Mouse (Mus musculus): ENCODE data around the gene Myo1h. TPM values are rescaled to one million over a fixed set of nuclear protein-coding genes. Genes with fewer than 3 reads are reported as not detected.
A peak's percentile ranks its signal among the peaks of the same experiment; 100 is the strongest.

Myo1h gene
- polyA plus RNA-seq, 2 experiments = 1.6 to 2.2 TPM

- no peak for ATAC-seq (ENCODE audit: low FRiP score, low read depth)
- WGBS = 61% methylated on average over 3 of the region's 3 CpGs
- H3K9ac ChIP-seq (ENCODE audit: low read depth, low read length, severe bottlenecking) = no peak overlapping the region
Observed at GRCm38 (mm10) chr5:114290004-114290403, 1.0 kb downstream of the Myo1h start.

GRCm38 (mm10) chr5:114296693-114297631 is 8.0 kb downstream of the Myo1h start:
- Histone ChIP-seq H3K27ac (replicated peaks; ENCODE audit: low read depth, low read length) (no peak overlapping the region), H3K4me1 (ENCODE audit: control insufficient read depth, insufficient read depth, low read length) (peaks cover 3% of the 10 kb centered on the region; the same call in 1 of the 2 replicates), H3K9ac (ENCODE audit: low read depth, low read length, severe bottlenecking) (no peak overlapping the region), H3K4me3 (replicated peaks; ENCODE audit: low read length) (no peak overlapping the region), H3K36me3 (ENCODE audit: control insufficient read depth, insufficient read depth, low read length) (no peaks in the 10 kb centered on the region), H3K27me3 (ENCODE audit: control insufficient read depth, insufficient read depth, low read length) (no peaks in the 10 kb centered on the region), H3K4me2 (replicated peaks; ENCODE audit: low read depth, low read length, severe bottlenecking) (0 out of 2 replicates have a peak overlapping the region, but pooled peaks have one; percentile 0), H3K9me3 (ENCODE audit: control insufficient read depth, low read length) (no peaks in the 10 kb centered on the region)
- DNase-seq (ENCODE audit: low spot score) (no peak), ATAC-seq (ENCODE audit: low FRiP score, low read depth) (no peak)
- TF ChIP-seq POLR2A (IDR thresholded peaks at IDR 0.05; ENCODE audit: borderline replicate concordance, extremely low read depth, insufficient read depth, insufficient read length) = no peak
- WGBS = 14% methylated on average over 22 of the region's 22 CpGs

More at GRCm38 (mm10) chr5:114290004-114290403, 1.0 kb downstream of the Myo1h start:
- DNase-seq (ENCODE audit: low spot score) = no peak
- Histone ChIP-seq H3K4me3 (replicated peaks; ENCODE audit: low read length) (no peak overlapping the region), H3K36me3 (ENCODE audit: control insufficient read depth, insufficient read depth, low read length) (no peaks in the 10 kb centered on the region), H3K4me2 (replicated peaks; ENCODE audit: low read depth, low read length, severe bottlenecking) (no peak overlapping the region), H3K27ac (replicated peaks; ENCODE audit: low read depth, low read length) (no peak overlapping the region), H3K4me1 (ENCODE audit: control insufficient read depth, insufficient read depth, low read length) (no peaks in the 10 kb centered on the region), H3K9me3 (ENCODE audit: control insufficient read depth, low read length) (no peaks in the 10 kb centered on the region), H3K27me3 (ENCODE audit: control insufficient read depth, insufficient read depth, low read length) (no peaks in the 10 kb centered on the region)
- TF ChIP-seq POLR2A (IDR thresholded peaks at IDR 0.05; ENCODE audit: borderline replicate concordance, extremely low read depth, insufficient read depth, insufficient read length) = no peak

- H3K4me1 ChIP-seq (ENCODE audit: control insufficient read depth, insufficient read depth, low read length) = peaks cover 3% of the 10 kb centered on the region; the same call in 1 of the 2 replicates
- no peaks in the 10 kb centered on the region for H3K36me3 ChIP-seq (ENCODE audit: control insufficient read depth, insufficient read depth, low read length)
- no peaks in the 10 kb centered on the region for H3K9me3 ChIP-seq (ENCODE audit: control insufficient read depth, low read length)
- H3K9ac ChIP-seq (ENCODE audit: low read depth, low read length, severe bottlenecking) = no peak overlapping the region
- WGBS = 41% methylated on average over 18 of the region's 18 CpGs
- H3K4me3 ChIP-seq (replicated peaks; ENCODE audit: low read length) = no peak overlapping the region
- no peak overlapping the region for H3K27ac ChIP-seq (replicated peaks; ENCODE audit: low read depth, low read length)
- H3K4me2 ChIP-seq (replicated peaks; ENCODE audit: low read depth, low read length, severe bottlenecking) = no peak overlapping the region
- peak; percentile 53 for DNase-seq (ENCODE audit: low spot score)
- no peak for ATAC-seq (ENCODE audit: low FRiP score, low read depth)
- TF ChIP-seq POLR2A (IDR thresholded peaks at IDR 0.05; ENCODE audit: borderline replicate concordance, extremely low read depth, insufficient read depth, insufficient read length) = no peak
- no peaks in the 10 kb centered on the region for H3K27me3 ChIP-seq (ENCODE audit: control insufficient read depth, insufficient read depth, low read length)
Observed at GRCm38 (mm10) chr5:114298212-114298894, 9.4 kb downstream of the Myo1h start.

GRCm38 (mm10) chr5:114299156-114299855 is 10.3 kb downstream of the Myo1h start:
- ATAC-seq (ENCODE audit: low FRiP score, low read depth) = no peak
- Histone ChIP-seq H3K27me3 (ENCODE audit: control insufficient read depth, insufficient read depth, low read length) (no peaks in the 10 kb centered on the region), H3K4me1 (ENCODE audit: control insufficient read depth, insufficient read depth, low read length) (peaks cover 3% of the 10 kb centered on the region; the same call in 1 of the 2 replicates), H3K4me2 (replicated peaks; ENCODE audit: low read depth, low read length, severe bottlenecking) (no peak overlapping the region), H3K9ac (ENCODE audit: low read depth, low read length, severe bottlenecking) (no peak overlapping the region), H3K9me3 (ENCODE audit: control insufficient read depth, low read length) (no peaks in the 10 kb centered on the region), H3K36me3 (ENCODE audit: control insufficient read depth, insufficient read depth, low read length) (no peaks in the 10 kb centered on the region), H3K4me3 (replicated peaks; ENCODE audit: low read length) (no peak overlapping the region), H3K27ac (replicated peaks; ENCODE audit: low read depth, low read length) (no peak overlapping the region)
- WGBS = 63% methylated on average over 22 of the region's 22 CpGs
- no peak for DNase-seq (ENCODE audit: low spot score)
- no peak for TF ChIP-seq POLR2A (IDR thresholded peaks at IDR 0.05; ENCODE audit: borderline replicate concordance, extremely low read depth, insufficient read depth, insufficient read length)

Measured in limb, embryonic 14.5 days (tissue).